Mouse (Mus musculus) cerebellum, adult 11-12 months (tissue): ENCODE results near the gene Vwa7.
A peak's percentile ranks its signal among the peaks of the same experiment; 100 is the strongest.

Experiments
- DNase-seq: peaks from one replicate; pipeline ENCODE4 v3.0.0; 2022

The Vwa7 gene

GRCm38 (mm10) chr17:35047688-35048087, 31.3 kb downstream of the Vwa7 start:
- DNase-seq, result no peak

- DNase-seq, result no peak
Measured at GRCm38 (mm10) chr17:35048149-35048931, 32.0 kb downstream of the Vwa7 start.

GRCm38 (mm10) chr17:35048932-35049440, 32.6 kb downstream of the Vwa7 start:
- DNase-seq, result no peak

GRCm38 (mm10) chr17:35049561-35050016, 33.2 kb downstream of the Vwa7 start, which contains the start of gene Clic1:
Gene Clic1, plus strand, starts transcription at chr17:35049966.
- peak; percentile 38 for DNase-seq

- peak; percentile 49 for DNase-seq
Measured at GRCm38 (mm10) chr17:35050126-35050750, 33.9 kb downstream of the Vwa7 start.

- DNase-seq, result peak; percentile 63
Measured at GRCm38 (mm10) chr17:35051156-35052086, 35.0 kb downstream of the Vwa7 start.

- peak; percentile 31 for DNase-seq
Measured at GRCm38 (mm10) chr17:35052271-35052798, 36.0 kb downstream of the Vwa7 start.

GRCm38 (mm10) chr17:35055691-35056495, 39.5 kb downstream of the Vwa7 start:
- no peak for DNase-seq

GRCm38 (mm10) chr17:35057090-35057489, 40.7 kb downstream of the Vwa7 start:
- no peak for DNase-seq

- peak; percentile 37 for DNase-seq
Measured at GRCm38 (mm10) chr17:35058316-35058715, 41.9 kb downstream of the Vwa7 start.

GRCm38 (mm10) chr17:35058911-35059892, 42.8 kb downstream of the Vwa7 start, which contains the start of gene Ddah2:
Gene Ddah2, plus strand, starts transcription at chr17:35059035.
- DNase-seq, result peak; percentile 84

- DNase-seq, result peak; percentile 65
Measured at GRCm38 (mm10) chr17:35060071-35060470, 43.7 kb downstream of the Vwa7 start.

GRCm38 (mm10) chr17:35060737-35061297, 44.4 kb downstream of the Vwa7 start:
- DNase-seq, result peak; percentile 61

- DNase-seq, result peak; percentile 40
Measured at GRCm38 (mm10) chr17:35061299-35061698, 44.9 kb downstream of the Vwa7 start.

GRCm38 (mm10) chr17:35063466-35063865, 47.1 kb downstream of the Vwa7 start:
- DNase-seq, result peak; percentile 54

GRCm38 (mm10) chr17:35064378-35064877, 48.0 kb downstream of the Vwa7 start:
- peak; percentile 82 for DNase-seq

GRCm38 (mm10) chr17:35064951-35065947, 48.9 kb downstream of the Vwa7 start, which contains the start of gene Ly6g6c:
Gene Ly6g6c, plus strand, starts transcription at chr17:35065388.
- DNase-seq, result peak; percentile 73

- DNase-seq, result no peak
Measured at GRCm38 (mm10) chr17:35066084-35066483, 49.7 kb downstream of the Vwa7 start, which contains the start of gene Mpig6b. Gene Mpig6b, minus strand, starts transcription at chr17:35066184.
